Mouse (Mus musculus) MEL (cell line): Measurements from ENCODE around the gene Morn2. TPM values are rescaled to one million over a fixed set of nuclear protein-coding genes. Genes with fewer than 3 reads are reported as not detected.

Source experiments
- DNase-seq: peaks from one replicate; pipeline ENCODE4 v3.0.0; 2011; ENCODE audit warnings: low read depth, low spot score
- H3K27ac ChIP-seq: 2 replicates; pipeline ENCODE4 v1.5.1; 2012; ENCODE audit warnings: low read depth, mild to moderate bottlenecking, control low read depth, low read length, moderate library complexity; ENCODE audit not compliant: control insufficient read depth
- H3K27me3 ChIP-seq, 2 experiments: fragments of 150-350 bp in 1 of 2; sonication (generic) in 1 of 2; 2 replicates each; pipeline ENCODE4 v1.6.1; 2012; ENCODE audit warnings: low read length in 2 of 2, mild to moderate bottlenecking in 2 of 2, improper control_type of control experiment in 1 of 2, moderate library complexity in 1 of 2; ENCODE audit not compliant: insufficient read depth in 2 of 2, control insufficient read depth in 1 of 2
- H3K36me3 ChIP-seq, 2 experiments: 2 replicates each; pipeline ENCODE4 v1.6.1; 2012 to 2014; ENCODE audit warnings: low read length in 2 of 2, improper control_type of control experiment in 1 of 2, inconsistent platforms in 1 of 2, mild to moderate bottlenecking in 1 of 2; ENCODE audit not compliant: insufficient read depth in 2 of 2, control insufficient read depth in 1 of 2
- H3K4me1 ChIP-seq, 2 experiments: fragments of 150-350 bp in 1 of 2; sonication (generic) in 1 of 2; 2 replicates each; pipeline ENCODE4 v1.6.1; 2012; ENCODE audit warnings: low read length in 2 of 2, improper control_type of control experiment in 1 of 2, mild to moderate bottlenecking in 1 of 2; ENCODE audit not compliant: insufficient read depth in 2 of 2, control insufficient read depth in 1 of 2
- H3K4me3 ChIP-seq, 2 experiments: fragments of 150-350 bp in 1 of 2; sonication (generic) in 1 of 2; 2 replicates each; pipeline ENCODE4 v1.5.1; 2012; ENCODE audit warnings: low read depth in 2 of 2, low read length in 2 of 2, mild to moderate bottlenecking in 2 of 2, moderate library complexity in 2 of 2, control low read depth in 1 of 2, improper control_type of control experiment in 1 of 2; ENCODE audit not compliant: control insufficient read depth in 1 of 2, insufficient read depth in 1 of 2
- H3K79me2 ChIP-seq: 2 replicates; pipeline ENCODE4 v1.6.1; 2012; ENCODE audit warnings: mild to moderate bottlenecking, low read length, moderate library complexity; ENCODE audit not compliant: control insufficient read depth, poor library complexity, insufficient read depth
- H3K9ac ChIP-seq: 2 replicates; pipeline ENCODE4 v1.6.1; 2012; ENCODE audit warnings: low read depth, mild to moderate bottlenecking, control low read depth, low read length, moderate library complexity; ENCODE audit not compliant: control insufficient read depth, poor library complexity, severe bottlenecking
- H3K9me3 ChIP-seq: fragments of 150-350 bp; sonication (generic); replicated peaks from 2 replicates; pipeline ENCODE4 v1.6.1; 2012; ENCODE audit warnings: mild to moderate bottlenecking, low read length, improper control_type of control experiment, moderate library complexity; ENCODE audit not compliant: insufficient read depth
- BHLHE40 ChIP-seq: IDR thresholded peaks from 2 replicates; pipeline ENCODE4 v1.6.1; 2012; ENCODE audit warnings: low read depth, mild to moderate bottlenecking, inconsistent platforms, low read length, improper control_type of control experiment, borderline replicate concordance
- CTCF ChIP-seq, 3 experiments: IDR thresholded peaks in 2 of 3; conservative IDR thresholded peaks in 1 of 3; 2 replicates each; pipeline ENCODE4 v1.5.1; 2011 to 2012; ENCODE audit warnings: low read length in 3 of 3, low read depth in 2 of 3, mild to moderate bottlenecking in 2 of 3, improper control_type of control experiment in 1 of 3, inconsistent platforms in 1 of 3, mixed read lengths in 1 of 3, moderate library complexity in 1 of 3; ENCODE audit not compliant: control insufficient read depth in 1 of 3, insufficient read depth in 1 of 3, poor library complexity in 1 of 3, severe bottlenecking in 1 of 3
- EP300 ChIP-seq, 2 experiments: IDR thresholded peaks; 2 replicates each; pipeline ENCODE4 v1.6.1; 2011; ENCODE audit warnings: improper control_type of control experiment in 2 of 2, low read length in 2 of 2, low read depth in 1 of 2, mild to moderate bottlenecking in 1 of 2
- ETS1 ChIP-seq: IDR thresholded peaks from 2 replicates; pipeline ENCODE4 v1.6.1; 2012; ENCODE audit warnings: low read depth, mild to moderate bottlenecking, inconsistent platforms, low read length, improper control_type of control experiment, moderate library complexity
- GABPA ChIP-seq: IDR thresholded peaks from 2 replicates; pipeline ENCODE4 v1.6.1; 2012; ENCODE audit warnings: low read depth, mild to moderate bottlenecking, inconsistent platforms, low read length, improper control_type of control experiment, moderate library complexity
- GATA1 ChIP-seq: IDR thresholded peaks from 2 replicates; pipeline ENCODE4 v1.6.1; 2011; ENCODE audit warnings: low read depth, low read length, improper control_type of control experiment
- KAT2A ChIP-seq: conservative IDR thresholded peaks from 2 replicates; pipeline ENCODE4 v1.6.1; 2012; ENCODE audit warnings: low read depth, low read length, improper control_type of control experiment, inconsistent platforms
- MAFK ChIP-seq: IDR thresholded peaks from 2 replicates; pipeline ENCODE4 v1.6.1; 2011; ENCODE audit warnings: low read depth, mild to moderate bottlenecking, low read length, improper control_type of control experiment, borderline replicate concordance
- MAX ChIP-seq: IDR thresholded peaks from 2 replicates; pipeline ENCODE4 v1.6.1; 2011; ENCODE audit warnings: low read length, improper control_type of control experiment
- MEF2A ChIP-seq: IDR thresholded peaks from 2 replicates; pipeline ENCODE4 v1.6.1; 2014; ENCODE audit warnings: low read depth, mild to moderate bottlenecking, inconsistent platforms, low read length, improper control_type of control experiment; ENCODE audit not compliant: poor library complexity, insufficient replicate concordance, severe bottlenecking; ENCODE audit errors: extremely low read depth
- MYC ChIP-seq: IDR thresholded peaks from 2 replicates; pipeline ENCODE4 v1.6.1; 2011; ENCODE audit warnings: low read depth, mild to moderate bottlenecking, low read length, improper control_type of control experiment, moderate library complexity
- NELFE ChIP-seq: IDR thresholded peaks from 2 replicates; pipeline ENCODE4 v1.6.1; 2011; ENCODE audit warnings: low read depth, low read length, improper control_type of control experiment
- POLR2A ChIP-seq, 2 experiments: IDR thresholded peaks; 2 replicates each; pipeline ENCODE4 v1.6.1; 2011 to 2012; ENCODE audit warnings: low read length in 2 of 2, mild to moderate bottlenecking in 2 of 2, control low read depth in 1 of 2, improper control_type of control experiment in 1 of 2, low read depth in 1 of 2, moderate library complexity in 1 of 2; ENCODE audit not compliant: control insufficient read depth in 1 of 2, insufficient read depth in 1 of 2, poor library complexity in 1 of 2
- POLR2AphosphoS5 ChIP-seq: IDR thresholded peaks from 2 replicates; pipeline ENCODE4 v1.6.1; 2012; ENCODE audit warnings: low read depth, borderline replicate concordance, mild to moderate bottlenecking, inconsistent platforms, low read length, moderate library complexity, mixed read lengths
- RAD21 ChIP-seq: IDR thresholded peaks from 2 replicates; pipeline ENCODE4 v1.6.1; 2011; ENCODE audit warnings: mild to moderate bottlenecking, low read depth, low read length, improper control_type of control experiment
- RCOR1 ChIP-seq: IDR thresholded peaks from 2 replicates; pipeline ENCODE4 v1.6.1; 2012; ENCODE audit warnings: low read depth, mild to moderate bottlenecking, inconsistent platforms, low read length, improper control_type of control experiment
- SMC3 ChIP-seq: IDR thresholded peaks from 2 replicates; pipeline ENCODE4 v1.6.1; 2011; ENCODE audit warnings: low read depth, low read length, improper control_type of control experiment
- TAL1 ChIP-seq: IDR thresholded peaks from 2 replicates; pipeline ENCODE4 v1.6.1; 2012; ENCODE audit warnings: mild to moderate bottlenecking, inconsistent platforms, low read length, moderate library complexity, mixed read lengths
- TCF12 ChIP-seq: IDR thresholded peaks from 2 replicates; pipeline ENCODE4 v1.6.1; 2014; ENCODE audit warnings: low read depth, mild to moderate bottlenecking, inconsistent platforms, low read length, improper control_type of control experiment, moderate library complexity
- ZNF384 ChIP-seq: IDR thresholded peaks from 2 replicates; pipeline ENCODE4 v1.6.1; 2012; ENCODE audit warnings: low read depth, mild to moderate bottlenecking, inconsistent platforms, low read length, improper control_type of control experiment
- polyA plus RNA-seq, 2 experiments: library from polyadenylated mRNA; stranded (reverse) in 1 of 2; unstranded in 1 of 2; fragments of >175 nt in 1 of 2; fragments of >200 nt in 1 of 2; gene quantifications; 2 replicates each; pipeline versions ENCODE4 v1.2.1 to v1.2.4; 2012; ENCODE audit warnings: low replicate concordance in 2 of 2, low read depth in 1 of 2; ENCODE audit not compliant: insufficient read length in 2 of 2, insufficient read depth in 1 of 2, missing spikeins in 1 of 2
- total RNA-seq: library from RNA; depleted of rRNA; stranded (reverse); fragments of 300-350 nt; gene quantifications from 2 replicates; pipeline ENCODE4 v1.2.3, GENCODE M21; 2012

Morn2 gene
- total and polyA plus RNA-seq, 3 experiments = 7.4 to 18.1 TPM; not detected in 1

DNA sequence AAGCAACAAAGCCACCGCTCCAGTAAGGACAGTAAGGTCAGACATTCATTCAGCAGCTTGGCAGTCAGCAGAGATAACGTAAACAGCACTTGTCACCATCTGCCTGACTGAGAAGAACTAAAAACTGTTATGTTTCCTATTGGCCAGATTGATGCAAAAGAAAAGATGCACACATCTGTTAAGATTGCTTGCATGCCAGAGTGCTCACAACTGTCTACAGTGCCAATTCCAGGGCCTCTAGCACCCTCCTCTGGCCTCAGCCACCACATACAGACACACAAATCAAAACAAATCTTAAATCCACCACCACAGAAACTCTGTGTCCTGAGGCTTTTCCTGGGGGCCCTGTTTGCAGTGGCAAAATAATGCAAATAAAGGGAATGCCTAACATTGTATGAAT is 42.4 kb downstream of the Morn2 start:
- TF ChIP-seq NELFE = no peak
- TF ChIP-seq GATA1 = no peak
- no peak for TF ChIP-seq BHLHE40
- no peak for TF ChIP-seq TCF12
- TF ChIP-seq CTCF (IDR thresholded peaks at IDR 0.05 in 2 of 3, conservative IDR thresholded peaks at IDR 0.05 in 1 of 3; ENCODE audit: control insufficient read depth in 1 of 3, insufficient read depth in 1 of 3, low read depth in 2 of 3, low read length in 3 of 3, poor library complexity in 1 of 3, severe bottlenecking in 1 of 3) = peak in 2 of 3 experiments; percentile 54 to 55; a peak in 4 of 6 replicates
- peak; percentile 48 for TF ChIP-seq SMC3
- no peak for TF ChIP-seq EP300 (IDR thresholded peaks at IDR 0.05; ENCODE audit: low read depth in 1 of 2, low read length in 2 of 2)
- no peak for TF ChIP-seq MYC
- no peak for TF ChIP-seq MAFK
- TF ChIP-seq ZNF384 = no peak
- no peak for TF ChIP-seq MAX
- no peak for TF ChIP-seq TAL1
- no peak for TF ChIP-seq ETS1
- no peak for TF ChIP-seq POLR2AphosphoS5
- TF ChIP-seq RAD21 = peak; percentile 63
- DNase-seq = peak; percentile 40
- no peaks in the 10 kb centered on the region for H3K4me1 ChIP-seq
- H3K27me3 ChIP-seq = peaks cover 2 to 5% of the 10 kb centered on the region in 2 experiments; a peak in 3 of 4 replicates
- no peak overlapping the region for H3K9ac ChIP-seq
- no peaks in the 10 kb centered on the region for H3K36me3 ChIP-seq
- no peaks in the 10 kb centered on the region for H3K9me3 ChIP-seq
- no peak overlapping the region for H3K27ac ChIP-seq
- H3K79me2 ChIP-seq = no peaks in the 10 kb centered on the region
- H3K4me3 ChIP-seq = no peak overlapping the region

DNA sequence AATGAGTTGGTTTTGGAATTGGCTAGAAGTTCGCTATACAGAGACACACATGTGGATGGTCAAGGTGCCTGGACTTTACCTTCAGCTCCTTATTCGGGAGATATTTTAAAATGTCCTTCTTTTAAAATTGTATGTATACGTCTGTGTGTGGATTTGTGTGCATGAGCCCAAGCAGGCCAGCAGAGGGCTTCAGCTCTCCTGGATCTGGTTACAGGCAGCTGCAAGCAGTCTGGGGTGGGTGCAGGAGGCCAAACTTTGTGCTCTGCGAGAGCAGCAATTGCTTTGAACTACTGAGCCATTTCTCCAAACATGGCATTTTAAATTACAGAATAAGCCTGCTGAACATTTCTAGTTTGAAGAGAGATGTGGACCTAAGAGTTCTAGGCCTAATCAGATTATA is 55.3 kb downstream of the Morn2 start:
- DNase-seq = peak; percentile 44
- TF ChIP-seq MEF2A = no peak
- no peak for TF ChIP-seq KAT2A
- TF ChIP-seq SMC3 = peak; percentile 70
- TF ChIP-seq RCOR1 = no peak
- no peak for TF ChIP-seq POLR2A (IDR thresholded peaks at IDR 0.05; ENCODE audit: control insufficient read depth in 1 of 2, insufficient read depth in 1 of 2, low read depth in 1 of 2, low read length in 2 of 2, poor library complexity in 1 of 2)
- no peak for TF ChIP-seq POLR2AphosphoS5
- TF ChIP-seq CTCF (IDR thresholded peaks at IDR 0.05 in 2 of 3, conservative IDR thresholded peaks at IDR 0.05 in 1 of 3; ENCODE audit: control insufficient read depth in 1 of 3, insufficient read depth in 1 of 3, low read depth in 2 of 3, low read length in 3 of 3, poor library complexity in 1 of 3, severe bottlenecking in 1 of 3) = peak in 2 of 3 experiments; percentile 49 to 54
- TF ChIP-seq RAD21 = peak; percentile 34
- TF ChIP-seq GABPA = no peak
- no peak overlapping the region for H3K4me3 ChIP-seq
- no peaks in the 10 kb centered on the region for H3K9me3 ChIP-seq
- H3K9ac ChIP-seq = no peak overlapping the region
- peaks cover 0 to 2% of the 10 kb centered on the region in 2 experiments; a peak in 2 of 4 replicates for H3K27me3 ChIP-seq
- H3K4me1 ChIP-seq = no peaks in the 10 kb centered on the region
- H3K36me3 ChIP-seq = no peaks in the 10 kb centered on the region
- H3K79me2 ChIP-seq = no peaks in the 10 kb centered on the region
- H3K27ac ChIP-seq = no peak overlapping the region
